Mouse (Mus musculus): ENCODE data around the gene Nim1k.

The Nim1k gene

DNA sequence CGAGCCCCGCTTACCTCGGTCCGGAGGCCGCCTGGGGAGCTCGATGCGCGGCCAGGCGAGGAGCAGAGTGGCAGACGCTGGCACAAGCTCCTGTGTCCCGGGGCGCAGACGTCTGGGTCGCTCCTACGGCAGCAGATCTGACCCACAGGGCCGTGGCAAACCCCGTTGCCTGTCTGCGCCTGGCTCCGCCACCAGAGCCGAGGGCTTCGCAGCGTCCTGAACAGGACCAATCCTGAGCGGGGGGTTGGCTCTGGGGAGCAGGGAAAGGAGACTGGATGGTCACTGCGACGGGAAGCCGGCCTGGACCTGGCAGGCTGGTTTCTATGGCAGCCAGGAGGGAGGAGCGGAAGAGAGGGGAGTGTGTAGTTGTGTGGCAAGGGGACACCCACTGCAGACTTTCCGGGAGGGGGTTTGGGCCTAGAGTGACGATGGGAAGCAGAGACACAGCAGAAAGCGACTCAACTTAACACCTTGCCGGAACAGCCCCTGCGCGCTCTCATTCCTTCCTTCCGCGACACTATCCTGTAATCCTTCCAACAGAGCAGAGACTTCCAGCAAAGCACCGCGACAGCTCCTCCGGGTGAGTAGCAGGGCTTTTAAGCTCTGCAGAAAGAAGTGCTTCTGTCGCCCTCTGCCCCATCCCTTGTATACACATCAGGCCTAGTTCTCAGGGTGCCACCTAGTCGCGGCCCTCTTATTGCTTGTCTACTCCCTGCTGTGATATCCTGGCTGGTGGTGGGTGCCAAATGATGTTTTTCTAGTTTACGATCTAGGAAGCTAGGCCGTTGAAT, at the start of gene Nim1k:
TSS of gene Nim1k (minus strand) at position 202 of the 791 bp plus-strand sequence.
- DNase-seq (ENCODE audit: low spot score), result peak; percentile 91

DNA sequence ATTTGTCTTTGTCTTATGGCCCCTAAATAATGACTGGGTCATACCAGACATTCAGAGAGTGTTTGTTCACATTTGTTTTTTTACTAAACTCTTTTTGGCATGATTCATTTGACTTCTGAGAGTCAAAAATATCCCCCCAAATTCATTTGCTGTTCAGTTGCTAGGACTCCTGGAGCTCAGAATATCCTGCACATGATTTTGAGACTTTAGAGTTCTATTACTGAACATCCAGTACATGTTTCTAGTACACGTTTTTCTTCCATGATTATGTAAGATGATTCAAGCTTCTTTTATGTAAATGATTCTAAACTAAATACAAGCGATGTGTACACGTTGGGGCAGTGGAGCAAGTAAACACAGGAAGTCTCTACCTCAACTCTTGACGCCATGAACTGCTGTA, 42.0 kb upstream of the Nim1k start:
- DNase-seq (ENCODE audit: low spot score), result no peak

DNA sequence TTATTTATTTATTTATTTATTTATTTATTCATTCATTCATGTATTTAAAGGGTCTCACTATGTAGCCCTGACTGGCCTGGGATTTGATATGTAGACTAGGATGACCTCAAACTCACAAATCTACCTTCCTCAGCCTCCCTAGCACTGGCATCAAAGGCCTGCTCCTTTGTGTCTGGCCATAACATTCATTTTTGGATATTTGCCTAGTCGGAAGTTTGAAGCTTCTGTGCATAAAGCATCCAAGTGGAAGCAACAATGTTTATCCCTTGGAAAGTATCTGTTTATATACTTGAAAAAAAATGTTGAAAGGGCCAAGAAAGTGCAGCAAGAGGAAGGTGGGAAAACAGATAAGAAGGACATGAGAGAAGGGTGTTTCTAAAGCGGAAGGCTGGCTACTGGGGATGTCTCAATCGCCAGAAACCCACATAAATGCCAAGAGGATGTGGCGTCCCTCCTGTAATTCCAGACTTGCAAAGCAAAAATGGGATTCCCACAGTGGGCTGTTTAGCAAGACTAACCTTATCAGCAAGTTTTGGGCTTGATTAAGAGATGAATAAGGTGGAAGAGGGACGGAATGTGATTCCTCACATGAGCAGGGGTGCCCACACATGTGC, 37.2 kb upstream of the Nim1k start:
- DNase-seq (ENCODE audit: low spot score), result no peak

- DNase-seq (ENCODE audit: low spot score), result peak; percentile 46
Measured at GRCm38 (mm10) chr13:119791580-119792135, 36.0 kb upstream of the Nim1k start.

- DNase-seq (ENCODE audit: low spot score), result peak; percentile 97
Measured at GRCm38 (mm10) chr13:119790761-119791579, 35.3 kb upstream of the Nim1k start, which contains the start of gene Zfp131. TSS of gene Zfp131 (minus strand) at chr13:119790889.

DNA sequence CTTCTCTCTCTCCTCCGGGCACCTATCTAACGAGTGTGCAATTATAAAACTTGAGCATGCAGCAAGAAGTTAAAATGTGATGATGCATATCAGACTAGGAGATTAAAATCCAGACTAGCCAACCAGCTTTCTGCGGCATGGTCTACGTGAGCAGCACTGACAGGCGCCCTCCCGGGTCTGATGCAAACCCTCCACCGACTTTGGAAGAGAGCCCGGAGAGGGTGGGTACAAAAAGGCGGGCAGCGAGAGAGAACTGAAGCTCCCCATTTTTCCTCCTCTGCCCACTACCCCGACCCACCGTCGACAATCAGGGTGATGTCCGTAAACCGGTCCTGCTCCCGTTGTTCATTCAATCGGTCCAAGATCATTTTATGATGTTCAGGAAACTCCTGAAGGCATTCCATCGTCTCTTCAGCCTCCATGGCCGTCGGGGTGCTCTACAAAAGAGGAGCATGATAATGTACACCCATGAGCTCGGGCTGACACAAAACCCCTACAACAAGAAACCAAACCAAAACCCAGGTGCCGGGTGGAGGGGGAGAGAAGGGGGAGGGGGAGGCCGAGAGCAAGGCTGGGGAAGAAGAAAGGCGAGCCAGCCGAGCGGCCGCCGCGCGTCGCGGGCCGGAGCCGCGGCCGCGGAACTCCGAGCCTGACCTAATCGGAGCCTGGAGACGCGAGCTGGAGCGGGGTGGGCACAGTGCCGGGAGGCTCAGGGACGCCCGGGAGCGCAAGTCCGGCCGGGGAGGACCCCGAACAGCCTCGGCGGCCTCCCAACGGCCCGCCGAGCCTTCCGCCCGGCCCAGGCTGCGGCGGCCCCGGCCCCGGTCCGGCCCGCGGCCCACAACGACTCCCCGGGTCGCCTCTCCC, 34.4 kb upstream of the Nim1k start:
- peak; percentile 34 for DNase-seq (ENCODE audit: low spot score)

DNA sequence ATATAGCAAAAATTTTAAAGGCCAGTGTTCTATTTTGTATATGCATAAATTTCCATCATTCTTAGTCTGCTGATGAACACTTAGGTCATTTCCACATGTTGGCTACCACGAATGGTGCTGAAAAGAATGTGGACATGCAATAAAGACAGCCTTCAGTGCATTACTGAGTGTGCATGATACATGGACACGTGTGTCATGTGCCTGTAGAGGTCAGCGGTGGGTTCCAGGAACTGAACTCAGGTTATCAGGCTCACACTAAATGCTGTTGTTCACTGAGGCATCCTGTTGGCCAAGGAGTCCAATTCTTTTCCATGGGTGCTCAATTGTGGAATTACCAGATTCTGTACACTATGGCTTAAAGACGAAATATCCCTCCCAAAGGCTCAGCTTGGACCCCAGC, 27.9 kb upstream of the Nim1k start:
- DNase-seq (ENCODE audit: low spot score), result peak; percentile 28

DNA sequence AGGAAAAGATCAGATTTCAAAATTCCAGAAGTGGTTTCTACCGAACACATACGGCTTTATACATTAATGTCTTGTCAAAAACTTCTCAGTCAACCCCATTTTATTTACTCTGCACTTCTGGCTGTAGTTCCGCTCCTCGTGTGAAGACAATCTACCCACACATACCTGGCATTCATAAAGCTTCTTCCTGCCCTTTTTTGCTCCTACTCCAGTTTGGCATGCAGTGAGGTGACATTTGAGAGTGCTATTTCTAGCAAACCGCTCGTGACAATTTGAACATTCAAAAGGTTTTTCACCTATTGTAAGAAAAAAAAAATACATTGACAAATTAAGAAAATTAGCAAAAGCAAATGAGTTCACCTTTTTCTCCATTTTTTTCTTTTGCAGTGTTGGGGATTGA, 12.9 kb upstream of the Nim1k start:
- no peak for DNase-seq (ENCODE audit: low spot score)

DNA sequence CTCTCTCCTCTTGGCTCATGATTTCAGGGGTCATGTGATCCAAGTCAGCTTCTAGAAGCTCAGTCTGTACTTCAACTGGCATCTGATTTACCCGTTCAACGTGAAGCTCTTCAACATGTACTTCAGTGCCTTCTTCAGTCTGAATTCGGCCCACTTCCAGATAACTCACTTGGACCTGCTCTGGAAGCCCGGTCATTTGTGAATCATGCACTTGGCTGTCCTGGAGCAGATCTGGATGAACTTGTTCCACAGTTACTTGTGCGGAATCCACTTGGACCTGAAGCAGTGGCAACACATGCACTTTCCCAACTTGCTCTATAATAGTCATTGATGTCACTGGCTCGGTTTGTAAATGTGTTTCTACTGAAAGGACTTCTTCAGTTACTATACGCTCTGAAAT, 10.8 kb upstream of the Nim1k start:
- no peak for DNase-seq (ENCODE audit: low spot score)

GRCm38 (mm10) chr13:119756831-119757230, 1.1 kb upstream of the Nim1k start:
- DNase-seq (ENCODE audit: low spot score), result peak; percentile 44

DNA sequence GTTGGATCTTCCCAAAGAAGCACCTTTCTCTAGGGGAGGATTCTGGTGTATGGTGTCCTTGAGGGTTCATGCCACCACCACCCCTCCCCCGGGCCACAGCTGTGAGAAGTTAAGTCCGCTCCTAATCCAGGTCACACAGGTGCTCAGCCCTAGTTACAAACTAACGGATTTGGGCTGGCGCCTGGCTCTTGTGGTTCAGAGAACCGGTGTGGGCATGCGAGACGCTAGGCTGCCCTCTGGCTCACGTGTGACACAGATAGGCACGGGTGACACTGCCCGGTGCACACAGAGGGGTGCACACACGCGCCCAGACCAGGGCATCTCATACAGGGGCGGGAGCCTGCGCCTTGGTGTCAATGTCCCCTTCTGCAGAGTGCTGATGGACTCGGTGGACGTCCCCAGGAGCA, 538 bp downstream of the Nim1k start:
- no peak for DNase-seq (ENCODE audit: low spot score)

DNA sequence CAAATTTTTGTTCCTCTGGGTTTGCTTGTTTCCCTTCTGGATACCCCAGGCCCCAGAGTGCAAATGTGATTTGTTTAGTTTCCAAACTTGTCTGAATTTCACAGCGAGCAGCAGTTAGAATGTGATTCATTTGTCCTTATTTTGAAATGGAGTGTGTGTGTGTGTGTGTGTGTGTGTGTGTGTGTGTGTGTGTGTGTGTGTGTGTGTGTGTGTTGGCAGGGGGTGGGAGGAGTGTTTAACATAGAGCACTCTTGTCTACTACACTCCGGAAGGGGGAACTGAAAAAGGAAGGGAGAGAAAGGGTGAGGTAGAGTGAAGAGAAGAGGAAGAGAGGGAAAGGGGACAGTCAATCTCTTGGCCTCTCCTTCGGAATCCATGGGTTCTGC, 1.1 kb downstream of the Nim1k start:
- DNase-seq (ENCODE audit: low spot score), result no peak

- DNase-seq (ENCODE audit: low spot score), result peak; percentile 18
Measured at GRCm38 (mm10) chr13:119753859-119754634, 1.6 kb downstream of the Nim1k start.

- no peak for DNase-seq (ENCODE audit: low spot score)
Measured at GRCm38 (mm10) chr13:119746930-119747329, 8.8 kb downstream of the Nim1k start.

DNA sequence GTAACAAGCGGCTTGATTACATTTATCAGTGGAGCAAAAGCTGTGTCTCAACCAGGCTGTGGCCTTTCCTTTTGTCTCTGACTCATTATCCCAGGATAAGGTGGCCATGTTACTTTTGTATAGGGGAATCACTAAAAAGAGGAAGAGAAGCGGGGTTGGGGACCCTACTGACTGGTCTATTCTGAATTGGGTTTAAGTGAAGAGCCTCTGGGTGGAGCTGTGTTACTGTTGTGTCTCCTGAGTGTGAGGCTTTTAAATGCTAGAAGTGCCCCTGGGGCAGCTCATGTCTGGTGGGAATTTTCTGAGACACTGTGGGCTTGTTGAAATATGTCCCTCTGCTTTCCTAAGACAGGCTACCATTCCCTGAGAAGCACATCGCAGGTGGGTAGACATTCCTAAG, 12.2 kb downstream of the Nim1k start:
- no peak for DNase-seq (ENCODE audit: low spot score)

DNA sequence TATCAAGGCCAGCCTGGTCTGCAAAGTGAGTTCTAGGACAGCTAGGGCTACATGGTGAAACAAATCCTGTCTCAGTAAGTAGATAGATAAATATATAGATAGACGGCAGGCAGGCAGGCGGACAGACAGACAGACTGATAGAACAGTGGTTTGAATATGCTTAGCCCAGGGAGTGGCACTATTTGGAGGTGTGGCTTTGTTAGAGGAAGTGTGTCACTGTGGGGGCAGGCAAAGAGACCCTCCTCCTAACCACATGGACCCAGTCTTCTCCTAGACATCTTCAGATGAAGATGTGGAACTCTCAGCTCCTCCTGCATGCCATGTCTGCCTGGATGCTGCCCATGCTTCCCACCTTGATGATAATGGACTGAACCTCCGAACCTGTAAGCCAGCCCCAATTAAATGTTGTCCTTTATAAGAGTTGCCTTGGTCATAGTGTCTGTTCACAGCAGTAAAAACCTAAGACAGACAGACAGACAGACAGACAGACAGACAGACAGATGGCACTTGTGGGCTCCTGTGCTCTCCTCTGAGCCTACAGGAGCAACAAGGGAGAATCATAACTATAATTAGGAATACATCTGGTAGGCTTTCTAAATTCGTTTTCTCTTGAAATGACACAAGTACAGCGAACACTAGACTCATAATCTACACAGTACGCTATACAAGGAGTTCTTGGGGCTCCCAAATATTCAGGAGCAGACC, 12.8 kb downstream of the Nim1k start:
- no peak for DNase-seq (ENCODE audit: low spot score)

DNA sequence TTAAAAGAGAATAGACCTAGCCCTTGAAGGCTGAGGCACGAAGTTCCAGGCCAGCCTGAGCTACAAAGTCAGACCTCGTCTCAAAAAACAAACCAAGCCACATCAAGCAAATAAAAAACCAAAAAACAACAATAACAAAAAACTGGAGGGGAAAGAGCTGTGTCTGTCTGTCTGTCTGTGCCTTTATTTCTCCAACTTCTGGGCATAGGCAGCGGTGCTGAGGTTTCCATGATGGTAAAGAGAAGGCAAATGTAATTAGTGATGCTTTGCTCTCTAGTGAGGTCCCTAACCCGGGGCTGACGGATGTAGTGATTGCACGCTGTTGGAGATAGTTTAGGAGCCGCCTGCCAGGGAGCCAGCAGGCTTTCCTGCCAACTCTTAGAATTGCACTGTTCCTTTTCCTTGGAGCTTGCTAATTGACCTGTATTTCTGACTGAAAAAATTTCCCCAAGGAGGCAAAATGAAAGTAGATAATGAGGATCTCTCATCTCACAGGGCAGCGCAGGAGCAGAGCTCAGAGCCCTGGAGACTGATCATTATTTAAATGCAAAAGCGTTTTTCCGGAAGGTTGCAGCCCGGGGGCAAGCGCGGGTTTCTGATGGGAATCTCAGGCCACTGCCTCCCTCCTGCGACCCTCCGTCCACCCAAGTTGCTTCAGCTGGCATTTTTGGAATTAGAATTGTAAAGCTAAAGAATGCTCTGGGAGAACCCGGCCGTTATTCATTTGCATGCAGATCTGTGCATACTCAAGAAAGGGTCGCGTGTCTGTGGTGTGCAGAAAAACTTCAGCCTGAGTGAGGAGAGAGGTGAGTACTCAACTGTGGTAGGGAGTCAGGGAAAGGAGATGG, 14.1 kb downstream of the Nim1k start:
- peak; percentile 31 for DNase-seq (ENCODE audit: low spot score)

DNA sequence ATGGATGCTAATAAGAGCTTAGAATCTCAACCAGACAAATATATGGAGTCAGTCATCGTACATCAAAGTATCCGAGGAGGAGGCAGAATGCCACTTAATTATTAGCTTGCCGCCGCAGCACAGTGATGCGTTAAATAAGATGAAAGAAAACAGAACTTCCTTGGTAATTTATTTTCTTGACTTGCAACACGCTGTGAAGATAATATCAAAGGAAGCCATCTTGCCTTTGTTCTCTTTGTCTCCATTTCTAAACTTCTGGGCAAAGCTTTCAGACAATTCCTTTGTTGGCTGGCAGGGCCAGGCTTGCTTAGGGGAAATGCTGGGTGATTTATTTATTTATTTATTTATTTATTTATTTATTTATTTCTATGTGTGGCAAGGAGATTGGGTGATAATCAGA, 24.2 kb downstream of the Nim1k start:
- no peak for DNase-seq (ENCODE audit: low spot score)

GRCm38 (mm10) chr13:119729406-119729805, 26.3 kb downstream of the Nim1k start:
- no peak for DNase-seq (ENCODE audit: low spot score)
